Mouse (Mus musculus): Measurements from ENCODE around the gene Myocd. TPM values are rescaled to one million over a fixed set of nuclear protein-coding genes. Genes with fewer than 3 reads are reported as not detected.

Myocd gene
- polyA plus RNA-seq, 1 experiment, result 2.0 TPM

DNA sequence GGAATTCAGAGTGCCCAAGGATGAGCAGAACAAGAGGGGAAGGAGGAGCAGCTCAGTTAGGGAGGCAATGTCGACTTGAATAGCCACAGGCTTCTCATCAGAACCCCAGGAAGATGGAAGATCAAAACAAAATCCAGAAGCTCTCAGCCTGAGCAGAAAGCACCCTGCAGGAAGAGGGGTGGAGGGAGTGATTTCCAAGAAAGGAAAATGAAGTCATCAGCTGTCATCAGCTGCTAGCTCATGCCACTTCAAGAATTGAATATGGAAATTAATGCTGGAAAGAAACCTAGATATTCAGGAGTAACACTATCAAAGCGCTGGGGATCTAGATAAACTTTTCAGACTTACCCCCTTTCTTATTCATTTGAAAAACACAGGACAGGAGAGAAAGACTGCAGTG is 34.4 kb downstream of the Myocd start:
- 48% methylated on average over 2 of the region's 2 CpGs for WGBS
- Histone ChIP-seq H3K27ac (ENCODE audit: control insufficient read depth, insufficient read depth, low read length) (no peak overlapping the region), H3K4me1 (replicated peaks; ENCODE audit: control insufficient read depth, insufficient read depth, low read length) (no peaks in the 10 kb centered on the region), H3K4me3 (ENCODE audit: control insufficient read depth, insufficient read depth, low read length) (no peak overlapping the region), H3K36me3 (ENCODE audit: control insufficient read depth, insufficient read depth, low read length) (no peaks in the 10 kb centered on the region), H3K27me3 (ENCODE audit: control insufficient read depth, insufficient read depth, low read length) (no peaks in the 10 kb centered on the region)
- TF ChIP-seq POLR2A (IDR thresholded peaks at IDR 0.05; ENCODE audit: control insufficient read depth, extremely low read depth, insufficient read depth, low read length, poor library complexity) (no peak), CTCF (IDR thresholded peaks at IDR 0.05; ENCODE audit: borderline replicate concordance, control insufficient read depth, extremely low read depth, insufficient read depth, low read length, poor library complexity) (no peak)
- no peak for DNase-seq

DNA sequence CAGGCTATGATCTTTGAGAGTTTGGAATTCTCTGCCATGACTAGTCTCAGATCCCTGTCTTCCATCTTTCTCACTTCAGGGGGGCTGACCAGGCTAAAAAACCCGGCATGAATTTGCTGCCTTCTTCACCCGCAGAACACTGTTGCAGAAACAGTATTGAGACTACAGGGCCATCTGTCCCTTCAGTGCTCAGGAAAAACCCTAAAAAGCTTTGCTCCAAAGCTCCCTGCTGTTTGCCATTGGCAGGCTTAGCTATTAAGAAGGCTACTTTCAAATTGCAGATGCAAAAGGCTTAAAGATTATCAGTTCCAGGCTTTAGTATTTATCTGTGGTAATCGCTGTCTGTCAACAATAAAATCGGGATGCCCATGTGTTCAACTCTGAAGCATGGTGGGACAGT is 38.0 kb downstream of the Myocd start:
- 91% methylated on average over 4 of the region's 4 CpGs for WGBS

DNA sequence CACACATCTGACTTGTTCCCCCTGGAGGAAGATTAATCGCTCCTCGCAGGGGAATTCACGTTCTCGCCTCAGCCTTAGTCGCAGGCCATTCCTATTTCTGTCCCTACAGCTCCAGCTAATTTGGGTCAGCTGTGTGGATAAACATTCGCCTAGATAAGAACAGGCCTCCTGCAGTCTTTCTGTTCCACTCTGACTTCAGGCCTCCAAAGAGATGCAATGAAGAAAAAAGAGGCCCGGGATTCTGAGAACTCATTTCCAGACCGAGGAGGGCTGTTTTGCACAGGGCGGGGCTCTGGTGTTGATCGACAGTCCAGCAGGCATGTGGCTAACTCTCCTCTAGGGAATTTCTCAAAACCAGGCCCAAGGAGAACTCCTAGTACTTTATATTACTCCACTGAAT is 43.0 kb downstream of the Myocd start:
- H3K4me3 ChIP-seq (ENCODE audit: control insufficient read depth, insufficient read depth, low read length), result no peak overlapping the region
- no peaks in the 10 kb centered on the region for H3K36me3 ChIP-seq (ENCODE audit: control insufficient read depth, insufficient read depth, low read length)
- TF ChIP-seq POLR2A (IDR thresholded peaks at IDR 0.05; ENCODE audit: control insufficient read depth, extremely low read depth, insufficient read depth, low read length, poor library complexity), result no peak
- TF ChIP-seq CTCF (IDR thresholded peaks at IDR 0.05; ENCODE audit: borderline replicate concordance, control insufficient read depth, extremely low read depth, insufficient read depth, low read length, poor library complexity), result no peak
- H3K27ac ChIP-seq (ENCODE audit: control insufficient read depth, insufficient read depth, low read length), result no peak overlapping the region
- no peak for DNase-seq
- H3K4me1 ChIP-seq (replicated peaks; ENCODE audit: control insufficient read depth, insufficient read depth, low read length), result no peaks in the 10 kb centered on the region
- no peaks in the 10 kb centered on the region for H3K27me3 ChIP-seq (ENCODE audit: control insufficient read depth, insufficient read depth, low read length)
- 85% methylated on average over 10 of the region's 10 CpGs for WGBS

More for the DNA sequence above, 38.0 kb downstream of the Myocd start:
- no peak for DNase-seq
- H3K4me3 ChIP-seq (ENCODE audit: control insufficient read depth, insufficient read depth, low read length), result no peak overlapping the region
- H3K27me3 ChIP-seq (ENCODE audit: control insufficient read depth, insufficient read depth, low read length), result no peaks in the 10 kb centered on the region
- H3K4me1 ChIP-seq (replicated peaks; ENCODE audit: control insufficient read depth, insufficient read depth, low read length), result no peaks in the 10 kb centered on the region
- no peak overlapping the region for H3K27ac ChIP-seq (ENCODE audit: control insufficient read depth, insufficient read depth, low read length)
- TF ChIP-seq CTCF (IDR thresholded peaks at IDR 0.05; ENCODE audit: borderline replicate concordance, control insufficient read depth, extremely low read depth, insufficient read depth, low read length, poor library complexity) (no peak), POLR2A (IDR thresholded peaks at IDR 0.05; ENCODE audit: control insufficient read depth, extremely low read depth, insufficient read depth, low read length, poor library complexity) (no peak)
- no peaks in the 10 kb centered on the region for H3K36me3 ChIP-seq (ENCODE audit: control insufficient read depth, insufficient read depth, low read length)

DNA sequence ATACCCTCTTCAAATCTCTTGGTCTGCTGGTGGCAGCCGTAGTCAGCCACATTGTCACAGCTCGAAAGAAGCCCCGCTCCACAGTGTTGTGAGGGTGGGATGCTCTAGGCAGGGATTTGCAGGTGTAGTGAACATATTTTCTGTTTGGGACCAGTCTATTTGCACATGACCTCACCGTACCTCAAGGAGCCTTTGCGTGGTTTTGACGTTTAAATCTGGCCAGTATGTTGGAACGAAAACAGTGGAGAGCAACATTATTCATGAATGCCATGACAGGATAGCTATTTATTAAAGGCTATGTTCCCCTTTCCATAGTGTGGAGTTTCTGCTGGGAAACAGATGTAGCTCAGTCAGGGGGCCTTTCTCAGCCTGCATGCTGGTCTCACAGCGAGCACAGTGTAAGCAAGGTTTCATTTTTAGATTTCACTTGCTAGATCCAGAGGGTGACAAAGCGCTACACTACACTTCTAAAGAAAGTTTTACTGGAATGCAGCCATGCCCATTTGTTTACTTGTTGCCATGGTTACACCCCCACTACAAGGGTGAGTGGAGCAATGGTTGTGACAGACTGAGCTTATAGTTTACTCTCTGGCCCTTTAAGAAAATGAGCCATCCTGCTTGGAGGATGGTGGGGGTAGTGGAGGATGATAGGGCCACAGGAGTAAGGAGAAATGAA is 54.7 kb downstream of the Myocd start:
- no peaks in the 10 kb centered on the region for H3K36me3 ChIP-seq (ENCODE audit: control insufficient read depth, insufficient read depth, low read length)
- H3K4me3 ChIP-seq (ENCODE audit: control insufficient read depth, insufficient read depth, low read length), result no peak overlapping the region
- H3K27me3 ChIP-seq (ENCODE audit: control insufficient read depth, insufficient read depth, low read length), result no peaks in the 10 kb centered on the region
- no peak for TF ChIP-seq CTCF (IDR thresholded peaks at IDR 0.05; ENCODE audit: borderline replicate concordance, control insufficient read depth, extremely low read depth, insufficient read depth, low read length, poor library complexity)
- no peak for TF ChIP-seq POLR2A (IDR thresholded peaks at IDR 0.05; ENCODE audit: control insufficient read depth, extremely low read depth, insufficient read depth, low read length, poor library complexity)
- no peak for DNase-seq
- H3K27ac ChIP-seq (ENCODE audit: control insufficient read depth, insufficient read depth, low read length), result no peak overlapping the region
- no peaks in the 10 kb centered on the region for H3K4me1 ChIP-seq (replicated peaks; ENCODE audit: control insufficient read depth, insufficient read depth, low read length)
- WGBS, result 47% methylated on average over 9 of the region's 9 CpGs

DNA sequence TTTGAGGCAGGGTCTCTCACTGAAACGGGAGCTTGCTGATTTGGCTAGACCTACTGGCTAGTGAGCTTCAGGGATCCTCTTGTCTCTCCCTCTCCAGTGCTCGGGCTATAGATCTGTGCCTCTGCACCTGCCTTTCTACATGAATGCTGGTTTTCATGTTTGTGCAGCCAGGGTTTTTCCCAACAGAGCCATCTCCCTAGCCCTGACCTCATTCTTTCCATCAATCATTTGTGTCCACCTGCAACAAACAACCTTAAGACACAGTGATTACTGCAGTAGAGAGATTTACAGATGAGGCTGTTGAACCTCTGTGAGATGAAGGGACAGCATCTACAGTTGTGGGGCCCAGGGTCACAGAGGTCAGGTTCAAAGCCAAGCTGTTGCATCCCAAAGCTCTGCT is 56.0 kb downstream of the Myocd start:
- H3K36me3 ChIP-seq (ENCODE audit: control insufficient read depth, insufficient read depth, low read length), result no peaks in the 10 kb centered on the region
- TF ChIP-seq POLR2A (IDR thresholded peaks at IDR 0.05; ENCODE audit: control insufficient read depth, extremely low read depth, insufficient read depth, low read length, poor library complexity), result no peak
- TF ChIP-seq CTCF (IDR thresholded peaks at IDR 0.05; ENCODE audit: borderline replicate concordance, control insufficient read depth, extremely low read depth, insufficient read depth, low read length, poor library complexity), result no peak
- no peak overlapping the region for H3K4me3 ChIP-seq (ENCODE audit: control insufficient read depth, insufficient read depth, low read length)
- no peak overlapping the region for H3K27ac ChIP-seq (ENCODE audit: control insufficient read depth, insufficient read depth, low read length)
- H3K4me1 ChIP-seq (replicated peaks; ENCODE audit: control insufficient read depth, insufficient read depth, low read length), result no peaks in the 10 kb centered on the region
- DNase-seq, result no peak
- no peaks in the 10 kb centered on the region for H3K27me3 ChIP-seq (ENCODE audit: control insufficient read depth, insufficient read depth, low read length)
- WGBS, result 87% methylated on average over 2 of the region's 2 CpGs

DNA sequence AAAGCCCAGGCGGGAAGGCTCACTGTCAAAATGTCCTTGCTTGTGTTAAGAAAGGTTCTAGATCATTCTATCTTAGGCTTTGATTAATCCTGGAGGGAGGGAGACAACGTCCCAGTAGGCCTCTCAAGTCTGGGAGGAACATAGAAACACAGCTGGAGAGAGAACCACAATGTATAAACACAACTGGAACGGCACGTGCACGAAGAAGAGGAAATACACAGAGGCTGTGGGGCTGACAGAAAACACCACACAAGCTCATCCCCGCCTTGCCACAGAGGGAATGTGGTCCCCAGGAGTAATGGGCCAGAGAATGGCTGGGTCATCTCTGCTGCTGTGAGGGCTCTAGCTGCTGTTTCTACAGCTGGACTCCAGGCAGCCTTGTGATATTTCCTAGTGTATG is 58.1 kb downstream of the Myocd start:
- no peak for DNase-seq
- TF ChIP-seq POLR2A (IDR thresholded peaks at IDR 0.05; ENCODE audit: control insufficient read depth, extremely low read depth, insufficient read depth, low read length, poor library complexity), result no peak
- no peak for TF ChIP-seq CTCF (IDR thresholded peaks at IDR 0.05; ENCODE audit: borderline replicate concordance, control insufficient read depth, extremely low read depth, insufficient read depth, low read length, poor library complexity)
- H3K27me3 ChIP-seq (ENCODE audit: control insufficient read depth, insufficient read depth, low read length), result no peaks in the 10 kb centered on the region
- H3K4me1 ChIP-seq (replicated peaks; ENCODE audit: control insufficient read depth, insufficient read depth, low read length), result no peaks in the 10 kb centered on the region
- 42% methylated on average over 6 of the region's 6 CpGs for WGBS
- H3K27ac ChIP-seq (ENCODE audit: control insufficient read depth, insufficient read depth, low read length), result no peak overlapping the region
- H3K36me3 ChIP-seq (ENCODE audit: control insufficient read depth, insufficient read depth, low read length), result no peaks in the 10 kb centered on the region
- H3K4me3 ChIP-seq (ENCODE audit: control insufficient read depth, insufficient read depth, low read length), result no peak overlapping the region

DNA sequence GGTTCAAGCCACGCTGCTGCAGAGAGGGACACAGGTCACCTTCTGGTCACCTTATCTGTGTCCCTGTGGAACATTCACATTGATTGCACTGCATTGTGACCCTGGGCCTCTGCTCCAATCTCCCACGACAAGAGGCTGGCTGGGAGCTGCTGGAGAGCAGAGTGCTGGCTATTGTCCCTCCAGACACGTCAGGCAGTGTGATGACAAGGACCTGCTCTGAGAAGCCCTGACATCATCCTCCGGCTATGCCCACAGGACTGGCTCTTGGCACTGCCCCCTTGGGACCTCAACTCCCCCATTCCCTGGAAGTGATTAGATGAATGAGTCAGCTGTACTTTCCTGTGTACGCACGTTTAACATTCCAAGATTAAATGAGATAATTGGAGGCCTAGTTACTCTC is 60.3 kb downstream of the Myocd start:
- WGBS, result 76% methylated on average over 6 of the region's 6 CpGs
- Histone ChIP-seq H3K36me3 (ENCODE audit: control insufficient read depth, insufficient read depth, low read length) (no peaks in the 10 kb centered on the region), H3K4me1 (replicated peaks; ENCODE audit: control insufficient read depth, insufficient read depth, low read length) (no peaks in the 10 kb centered on the region), H3K4me3 (ENCODE audit: control insufficient read depth, insufficient read depth, low read length) (no peak overlapping the region), H3K27me3 (ENCODE audit: control insufficient read depth, insufficient read depth, low read length) (no peaks in the 10 kb centered on the region), H3K27ac (ENCODE audit: control insufficient read depth, insufficient read depth, low read length) (no peak overlapping the region)
- no peak for DNase-seq
- TF ChIP-seq POLR2A (IDR thresholded peaks at IDR 0.05; ENCODE audit: control insufficient read depth, extremely low read depth, insufficient read depth, low read length, poor library complexity) (no peak), CTCF (IDR thresholded peaks at IDR 0.05; ENCODE audit: borderline replicate concordance, control insufficient read depth, extremely low read depth, insufficient read depth, low read length, poor library complexity) (no peak)
